Mouse (Mus musculus): Measurements from ENCODE around the gene Prss33. TPM values are rescaled to one million over a fixed set of nuclear protein-coding genes. Genes with fewer than 3 reads are reported as not detected.
A peak's percentile ranks its signal among the peaks of the same experiment; 100 is the strongest.

Gene Prss33
- total RNA-seq, 2 experiments from 2014 or later, result not detected

GRCm38 (mm10) chr17:23791079-23791357 lies 44.8 kb downstream of the Prss33 start:
- intact Hi-C loops (cut with DNase I), result loop anchor here (5.0 kb wide), 1 partner anchor 41 kb away; no protein-coding TSS in a partner anchor
- peak overlapping the region; percentile 73 for H3K4me3 ChIP-seq
- no peak for DNase-seq
- peak overlapping the region; percentile 85 for H3K27ac ChIP-seq
- no peak for TF ChIP-seq CTCF (IDR thresholded peaks at IDR 0.05)

- H3K4me3 ChIP-seq, result peak within 1 kb of the TSS; percentile 73
- TF ChIP-seq CTCF (IDR thresholded peaks at IDR 0.05), result no peak
- peak; percentile 71 for DNase-seq
Measured at GRCm38 (mm10) chr17:23790269-23791078, 45.4 kb downstream of the Prss33 start, which contains the start of gene Srrm2. TSS of gene Srrm2 (plus strand) at chr17:23790532.

GRCm38 (mm10) chr17:23789749-23790268 lies 46.0 kb downstream of the Prss33 start:
- H3K4me3 ChIP-seq, result peak overlapping the region; percentile 73
- DNase-seq, result no peak
- TF ChIP-seq CTCF (IDR thresholded peaks at IDR 0.05), result no peak
- intact Hi-C loops (cut with DNase I), result loop anchor here (5.0 kb wide), 1 partner anchor 42 kb away; no protein-coding TSS in a partner anchor
- H3K27ac ChIP-seq, result peak overlapping the region; percentile 85

More at GRCm38 (mm10) chr17:23790269-23791078, 45.4 kb downstream of the Prss33 start, which contains the start of gene Srrm2:
- peak within 1 kb of the TSS; percentile 85 for H3K27ac ChIP-seq
- intact Hi-C loops (cut with DNase I), result loop anchor here (5.0 kb wide), 1 partner anchor 42 kb away; no protein-coding TSS in a partner anchor

- DNase-seq, result no peak
- Histone ChIP-seq H3K4me3 (no peak overlapping the region), H3K27ac (no peak overlapping the region)
- no peak for TF ChIP-seq CTCF (IDR thresholded peaks at IDR 0.05)
- intact Hi-C loops (cut with DNase I), result no loop called here
Measured at GRCm38 (mm10) chr17:23788973-23789372, 46.9 kb downstream of the Prss33 start.

- no peak for TF ChIP-seq CTCF (IDR thresholded peaks at IDR 0.05)
- intact Hi-C loops (cut with DNase I), result no loop called here
- Histone ChIP-seq H3K27ac (peak overlapping the region; percentile 56), H3K4me3 (peak overlapping the region; percentile 72)
- DNase-seq, result no peak
Measured at GRCm38 (mm10) chr17:23786510-23786931, 49.3 kb downstream of the Prss33 start.

GRCm38 (mm10) chr17:23785561-23786471 lies 50.0 kb downstream of the Prss33 start, which contains the start of gene Flywch2:
TSS of gene Flywch2 (minus strand) at chr17:23786081.
- peak within 1 kb of the TSS; percentile 56 for H3K27ac ChIP-seq
- H3K4me3 ChIP-seq, result peak within 1 kb of the TSS; percentile 72
- peak; percentile 68 for DNase-seq
- TF ChIP-seq CTCF (IDR thresholded peaks at IDR 0.05), result peak; percentile 32; the same call in 1 of the 2 replicates
- intact Hi-C loops (cut with DNase I), result no loop called here

- Histone ChIP-seq H3K4me3 (no peak overlapping the region), H3K27ac (no peak overlapping the region)
- no peak for DNase-seq
- intact Hi-C loops (cut with DNase I), result no loop called here
- no peak for TF ChIP-seq CTCF (IDR thresholded peaks at IDR 0.05)
Measured at GRCm38 (mm10) chr17:23783352-23783751, 52.5 kb downstream of the Prss33 start.

Small RNA genes within 50 kb of the gene (microRNA-seq; reads per million reads assigned to microRNA genes)
- not detected for gene Mir5125

Other genes starting within 250 kb of the Prss33 start
- gene Zfp13, start 236.6 kb downstream of the Prss33 start, total RNA-seq (2021), result 1 to 10 TPM; 1.5 to 2.1 TPM
- not detected for gene Zscan10, start 235.2 kb downstream of the Prss33 start, total RNA-seq (2021)
- gene Mmp25, start 190.8 kb downstream of the Prss33 start, total RNA-seq (2021), result under 1 TPM in 1 of 2 experiments, not detected in 1; 0.06 TPM
- not detected for gene Bicdl2, start 175.6 kb downstream of the Prss33 start, total RNA-seq (2021)
- 100 to 1,000 TPM; 112 to 137 TPM for gene Hcfc1r1, start 162.5 kb downstream of the Prss33 start, total RNA-seq (2021)
- 1 to 10 TPM; 6.3 to 8.8 TPM for gene Thoc6, start 162.2 kb downstream of the Prss33 start, total RNA-seq (2021)
- gene Tnfrsf12a, start 158.6 kb downstream of the Prss33 start, total RNA-seq (2021), result 10 to 100 TPM; 19.5 to 27.5 TPM
- not detected for gene Cldn6, start 156.8 kb downstream of the Prss33 start, total RNA-seq (2021)
- gene Cldn9, start 152.0 kb downstream of the Prss33 start, total RNA-seq (2021), result under 1 TPM; 0.15 to 0.17 TPM
- not detected for gene 1520401A03Rik, start 113.3 kb downstream of the Prss33 start, total RNA-seq (2021)
- gene Pkmyt1, start 109.7 kb downstream of the Prss33 start, total RNA-seq (2021), result under 1 TPM; 0.53 to 0.64 TPM
- gene Paqr4, start 95.2 kb downstream of the Prss33 start, total RNA-seq (2021), result 1 to 10 TPM; 2.7 to 4.0 TPM
- gene Kremen2, start 90.2 kb downstream of the Prss33 start, total RNA-seq (2021), result not detected
- gene Flywch1, start 64.5 kb downstream of the Prss33 start, total RNA-seq (2021), result 10 to 100 TPM; 43.3 to 50.4 TPM
- gene Flywch2, start 50.0 kb downstream of the Prss33 start, total RNA-seq (2021), result under 1 TPM; 0.47 to 0.51 TPM
- gene Srrm2, start 45.5 kb downstream of the Prss33 start, total RNA-seq (2021), result 100 to 1,000 TPM; 178 to 227 TPM
- 100 to 1,000 TPM; 296 to 351 TPM for gene Elob, start 6.9 kb downstream of the Prss33 start, total RNA-seq (2021)
- not detected for gene Prss32, start 7.8 kb upstream of the Prss33 start, total RNA-seq (2021)
- not detected for gene Prss41, start 8.1 kb upstream of the Prss33 start, total RNA-seq (2021)
- not detected for gene Prss21, start 32.0 kb upstream of the Prss33 start, total RNA-seq (2021)
- not detected for gene Dcpp1, start 44.8 kb upstream of the Prss33 start, total RNA-seq (2021)
- not detected for gene Dcpp2, start 44.8 kb upstream of the Prss33 start, total RNA-seq (2021)
- gene Dcpp3, start 81.4 kb upstream of the Prss33 start, total RNA-seq (2021), result not detected
- not detected for gene Sbp, start 105.6 kb upstream of the Prss33 start, total RNA-seq (2021)
- not detected for gene Sbpl, start 119.2 kb upstream of the Prss33 start, total RNA-seq (2021)
- not detected for gene Prss30, start 144.5 kb upstream of the Prss33 start, total RNA-seq (2021)
- not detected for gene Prss22, start 162.0 kb upstream of the Prss33 start, total RNA-seq (2021)
- not detected for gene Prss27, start 202.1 kb upstream of the Prss33 start, total RNA-seq (2021)
- 10 to 100 TPM in 1 of 2 experiments, 1 to 10 TPM in 1; 6.9 to 10.4 TPM for gene Kctd5, start 237.4 kb upstream of the Prss33 start, total RNA-seq (2021)

All from gastrocnemius, adult 2 months (tissue).